Mouse (Mus musculus): ENCODE measurements around the gene B4galt3. TPM values are rescaled to one million over a fixed set of nuclear protein-coding genes. Genes with fewer than 3 reads are reported as not detected.

Gene B4galt3
- polyA plus RNA-seq, 1 experiment from 2014 or later, result 63.5 TPM

GRCm38 (mm10) chr1:171319748-171320147 is 49.6 kb downstream of the B4galt3 start:
- no peaks in the 10 kb centered on the region; the same call in 1 of the 2 replicates for H3K9me3 ChIP-seq (replicated peaks)
- H3K27me3 ChIP-seq (ENCODE audit: low read depth, poor library complexity, severe bottlenecking), result no peaks in the 10 kb centered on the region
- H3K36me3 ChIP-seq, result peaks cover under 1% of the 10 kb centered on the region; the same call in 1 of the 2 replicates
- DNase-seq (ENCODE audit: low spot score), result no peak
- 11% methylated on average over 7 of the region's 7 CpGs for WGBS
- no peak overlapping the region for H3K27ac ChIP-seq (replicated peaks)
- peaks cover 6% of the 10 kb centered on the region; the same call in 1 of the 2 replicates for H3K4me1 ChIP-seq
- H3K4me3 ChIP-seq, result no peak overlapping the region

- Histone ChIP-seq H3K27ac (replicated peaks) (no peak overlapping the region), H3K4me3 (no peak overlapping the region), H3K36me3 (peaks cover 4% of the 10 kb centered on the region; the same call in 1 of the 2 replicates), H3K27me3 (ENCODE audit: low read depth, poor library complexity, severe bottlenecking) (no peaks in the 10 kb centered on the region), H3K9me3 (replicated peaks) (no peaks in the 10 kb centered on the region; the same call in 1 of the 2 replicates), H3K4me1 (peaks cover 6% of the 10 kb centered on the region; the same call in 1 of the 2 replicates)
- 7% methylated on average over 5 of the region's 5 CpGs for WGBS
- no peak for DNase-seq (ENCODE audit: low spot score)
Measured at GRCm38 (mm10) chr1:171320151-171320550, 50.0 kb downstream of the B4galt3 start.

GRCm38 (mm10) chr1:171321415-171321814 is 51.3 kb downstream of the B4galt3 start:
- DNase-seq (ENCODE audit: low spot score), result no peak
- Histone ChIP-seq H3K27ac (replicated peaks) (no peak overlapping the region), H3K9me3 (replicated peaks) (no peaks in the 10 kb centered on the region), H3K4me1 (peaks cover 6% of the 10 kb centered on the region; the same call in 1 of the 2 replicates), H3K27me3 (ENCODE audit: low read depth, poor library complexity, severe bottlenecking) (no peaks in the 10 kb centered on the region), H3K4me3 (no peak overlapping the region), H3K36me3 (peaks cover 4% of the 10 kb centered on the region; the same call in 1 of the 2 replicates)

GRCm38 (mm10) chr1:171322012-171322411 is 51.9 kb downstream of the B4galt3 start:
- peaks cover 6% of the 10 kb centered on the region; the same call in 1 of the 2 replicates for H3K4me1 ChIP-seq
- H3K36me3 ChIP-seq, result peaks cover 4% of the 10 kb centered on the region; the same call in 1 of the 2 replicates
- H3K27me3 ChIP-seq (ENCODE audit: low read depth, poor library complexity, severe bottlenecking), result no peaks in the 10 kb centered on the region
- DNase-seq (ENCODE audit: low spot score), result no peak
- H3K4me3 ChIP-seq, result no peak overlapping the region
- no peak overlapping the region for H3K27ac ChIP-seq (replicated peaks)
- H3K9me3 ChIP-seq (replicated peaks), result no peaks in the 10 kb centered on the region
- 61% methylated on average over 1 of the region's 1 CpGs for WGBS

- 84% methylated on average over 2 of the region's 2 CpGs for WGBS
- Histone ChIP-seq H3K4me1 (peaks cover 21% of the 10 kb centered on the region), H3K27ac (replicated peaks) (no peak overlapping the region), H3K4me3 (no peak overlapping the region), H3K27me3 (ENCODE audit: low read depth, poor library complexity, severe bottlenecking) (no peaks in the 10 kb centered on the region), H3K36me3 (peaks cover 4% of the 10 kb centered on the region; the same call in 1 of the 2 replicates), H3K9me3 (replicated peaks) (no peaks in the 10 kb centered on the region)
- no peak for DNase-seq (ENCODE audit: low spot score)
Measured at GRCm38 (mm10) chr1:171325571-171325970, 55.4 kb downstream of the B4galt3 start.

Other genes with a start within 250 kb of the B4galt3 start
- gene Fcgr3, start 205.4 kb upstream of the B4galt3 start, polyA plus RNA-seq (2016; fragmentation: Nextera tagmentation; extraction: Ambion mirVana), result 5.5 and 7.8 TPM in 2 replicates
- gene Cfap126, start 156.4 kb upstream of the B4galt3 start, polyA plus RNA-seq (2016; fragmentation: Nextera tagmentation; extraction: Ambion mirVana), result 2.8 and 2.9 TPM in 2 replicates
- gene Sdhc, start 119.7 kb upstream of the B4galt3 start, polyA plus RNA-seq (2016; fragmentation: Nextera tagmentation; extraction: Ambion mirVana), result 301 and 309 TPM in 2 replicates
- 0.26 TPM in 1 of 2 replicates, not detected in the other for gene Mpz, start 119.6 kb upstream of the B4galt3 start, polyA plus RNA-seq (2016; fragmentation: Nextera tagmentation; extraction: Ambion mirVana)
- gene Pcp4l1, start 74.1 kb upstream of the B4galt3 start, polyA plus RNA-seq (2016; fragmentation: Nextera tagmentation; extraction: Ambion mirVana), result 26.7 and 35.9 TPM in 2 replicates
- 0.28 and 0.36 TPM in 2 replicates for gene Nr1i3, start 56.4 kb upstream of the B4galt3 start, polyA plus RNA-seq (2016; fragmentation: Nextera tagmentation; extraction: Ambion mirVana)
- gene Tomm40l, start 47.8 kb upstream of the B4galt3 start, polyA plus RNA-seq (2016; fragmentation: Nextera tagmentation; extraction: Ambion mirVana), result 32.2 and 34.7 TPM in 2 replicates
- 4.1 and 4.4 TPM in 2 replicates for gene Apoa2, start 45.3 kb upstream of the B4galt3 start, polyA plus RNA-seq (2016; fragmentation: Nextera tagmentation; extraction: Ambion mirVana)
- gene Fcer1g, start 36.0 kb upstream of the B4galt3 start, polyA plus RNA-seq (2016; fragmentation: Nextera tagmentation; extraction: Ambion mirVana), result 12.7 and 21.1 TPM in 2 replicates
- gene Adamts4, start 19.9 kb upstream of the B4galt3 start, polyA plus RNA-seq (2016; fragmentation: Nextera tagmentation; extraction: Ambion mirVana), result 9.9 and 10.9 TPM in 2 replicates
- gene Ndufs2, start 18.9 kb upstream of the B4galt3 start, polyA plus RNA-seq (2016; fragmentation: Nextera tagmentation; extraction: Ambion mirVana), result 267 and 268 TPM in 2 replicates
- 53.0 and 63.9 TPM in 2 replicates for gene Ppox, start 10.9 kb downstream of the B4galt3 start, polyA plus RNA-seq (2016; fragmentation: Nextera tagmentation; extraction: Ambion mirVana)
- gene Usp21, start 17.7 kb downstream of the B4galt3 start, polyA plus RNA-seq (2016; fragmentation: Nextera tagmentation; extraction: Ambion mirVana), result 102 and 109 TPM in 2 replicates
- 102 and 108 TPM in 2 replicates for gene Ufc1, start 24.7 kb downstream of the B4galt3 start, polyA plus RNA-seq (2016; fragmentation: Nextera tagmentation; extraction: Ambion mirVana)
- 48.5 and 48.9 TPM in 2 replicates for gene Dedd, start 58.8 kb downstream of the B4galt3 start, polyA plus RNA-seq (2016; fragmentation: Nextera tagmentation; extraction: Ambion mirVana)
- gene Nit1, start 75.3 kb downstream of the B4galt3 start, polyA plus RNA-seq (2016; fragmentation: Nextera tagmentation; extraction: Ambion mirVana), result 39.4 and 43.5 TPM in 2 replicates
- gene Pfdn2, start 75.3 kb downstream of the B4galt3 start, polyA plus RNA-seq (2016; fragmentation: Nextera tagmentation; extraction: Ambion mirVana), result 146 and 155 TPM in 2 replicates
- gene Klhdc9, start 90.5 kb downstream of the B4galt3 start, polyA plus RNA-seq (2016; fragmentation: Nextera tagmentation; extraction: Ambion mirVana), result 1.8 and 2.3 TPM in 2 replicates
- gene Nectin4, start 99.8 kb downstream of the B4galt3 start, polyA plus RNA-seq (2016; fragmentation: Nextera tagmentation; extraction: Ambion mirVana), result 0.60 and 1.2 TPM in 2 replicates
- gene Arhgap30, start 118.6 kb downstream of the B4galt3 start, polyA plus RNA-seq (2016; fragmentation: Nextera tagmentation; extraction: Ambion mirVana), result 0.69 and 0.87 TPM in 2 replicates
- 138 and 161 TPM in 2 replicates for gene Usf1, start 141.0 kb downstream of the B4galt3 start, polyA plus RNA-seq (2016; fragmentation: Nextera tagmentation; extraction: Ambion mirVana)
- 8.4 and 9.6 TPM in 2 replicates for gene Tstd1, start 148.5 kb downstream of the B4galt3 start, polyA plus RNA-seq (2016; fragmentation: Nextera tagmentation; extraction: Ambion mirVana)
- gene F11r, start 167.2 kb downstream of the B4galt3 start, polyA plus RNA-seq (2016; fragmentation: Nextera tagmentation; extraction: Ambion mirVana), result 14.0 TPM in 2 replicates
- gene Alyref2, start 233.2 kb downstream of the B4galt3 start, polyA plus RNA-seq (2016; fragmentation: Nextera tagmentation; extraction: Ambion mirVana), result 10.5 and 13.6 TPM in 2 replicates